Mouse (Mus musculus) C2C12 (cell line): ENCODE measurements around the gene Usp45. TPM values are rescaled to one million over a fixed set of nuclear protein-coding genes. Genes with fewer than 3 reads are reported as not detected.

Source experiments
- H3K27me3 ChIP-seq: one replicate; pipeline ENCODE4 v1.6.1; 2011; ENCODE audit not compliant: control insufficient read depth, insufficient read depth, insufficient read length
- H3K36me3 ChIP-seq: one replicate; pipeline ENCODE4 v1.6.1; 2011; ENCODE audit not compliant: control insufficient read depth, insufficient read depth
- H3K4me3 ChIP-seq: one replicate; pipeline ENCODE4 v1.5.1; 2011; ENCODE audit warnings: mild to moderate bottlenecking, control low read depth; ENCODE audit not compliant: poor library complexity, insufficient read depth, severe bottlenecking
- H3K79me2 ChIP-seq: one replicate; pipeline ENCODE4 v1.6.1; 2011; ENCODE audit not compliant: control insufficient read depth, insufficient read depth
- H3K79me3 ChIP-seq: one replicate; pipeline ENCODE4 v1.6.1; 2011; ENCODE audit warnings: low read depth, control low read depth
- H3ac ChIP-seq: one replicate; pipeline ENCODE3; 2011; ENCODE audit warnings: low read depth; ENCODE audit not compliant: control insufficient read depth, insufficient read length
- CEBPB ChIP-seq: IDR thresholded peaks from one replicate; pipeline ENCODE4 v1.6.1; 2011; ENCODE audit warnings: low read depth, mild to moderate bottlenecking, control low read depth, moderate library complexity
- CTCF ChIP-seq: IDR thresholded peaks from one replicate; pipeline ENCODE4 v1.5.1; 2011; ENCODE audit not compliant: control insufficient read depth, insufficient read depth, insufficient read length
- FOSL1 ChIP-seq: IDR thresholded peaks from one replicate; pipeline ENCODE4 v1.8.0; 2011; ENCODE audit warnings: mild to moderate bottlenecking, low read length; ENCODE audit not compliant: poor library complexity, insufficient read depth, severe bottlenecking
- MAX ChIP-seq: IDR thresholded peaks from one replicate; pipeline ENCODE4 v1.6.1; 2011; ENCODE audit warnings: mild to moderate bottlenecking, control low read depth
- MYOD1 ChIP-seq: IDR thresholded peaks from one replicate; pipeline ENCODE4 v1.6.1; 2011; ENCODE audit warnings: low read depth; ENCODE audit not compliant: control insufficient read depth, insufficient read length
- MYOG ChIP-seq: IDR thresholded peaks from one replicate; pipeline ENCODE4 v1.6.1; 2011; ENCODE audit not compliant: control insufficient read depth, insufficient read length; ENCODE audit errors: extremely low read depth
- USF1 ChIP-seq: IDR thresholded peaks from one replicate; pipeline ENCODE4 v1.6.1; 2011; ENCODE audit warnings: low read depth, mild to moderate bottlenecking, control low read depth, moderate library complexity
- polyA plus RNA-seq: library from polyadenylated mRNA; unstranded; fragments of >200 nt; fragmentation: generic; extraction: Trizol; gene quantifications from one replicate; pipeline ENCODE4 v1.2.1, GENCODE M21; 2012; ENCODE audit warnings: missing spikeins

The Usp45 gene
- polyA plus RNA-seq, 1 experiment, result 4.2 TPM

GRCm38 (mm10) chr4:21786268-21786667 is 19.3 kb downstream of the Usp45 start:
- H3K79me2 ChIP-seq, result no peaks in the 10 kb centered on the region
- H3K79me3 ChIP-seq, result no peaks in the 10 kb centered on the region
- H3ac ChIP-seq, result no peak overlapping the region
- H3K4me3 ChIP-seq, result no peak overlapping the region
- TF ChIP-seq MYOD1 (no peak), USF1 (no peak), MAX (no peak)
- H3K27me3 ChIP-seq, result no peaks in the 10 kb centered on the region
- peaks cover 59% of the 10 kb centered on the region for H3K36me3 ChIP-seq

GRCm38 (mm10) chr4:21788903-21789302 is 21.9 kb downstream of the Usp45 start:
- TF ChIP-seq MYOD1, result no peak
- no peak for TF ChIP-seq MYOG
- no peak for TF ChIP-seq MAX
- no peak for TF ChIP-seq CEBPB
- no peak for TF ChIP-seq CTCF
- H3ac ChIP-seq, result no peak overlapping the region
- no peak overlapping the region for H3K4me3 ChIP-seq
- H3K36me3 ChIP-seq, result peaks cover 39% of the 10 kb centered on the region
- no peaks in the 10 kb centered on the region for H3K79me3 ChIP-seq
- no peaks in the 10 kb centered on the region for H3K27me3 ChIP-seq
- no peaks in the 10 kb centered on the region for H3K79me2 ChIP-seq

GRCm38 (mm10) chr4:21789836-21790235 is 22.9 kb downstream of the Usp45 start:
- no peak overlapping the region for H3ac ChIP-seq
- no peaks in the 10 kb centered on the region for H3K79me3 ChIP-seq
- H3K79me2 ChIP-seq, result no peaks in the 10 kb centered on the region
- H3K27me3 ChIP-seq, result no peaks in the 10 kb centered on the region
- H3K36me3 ChIP-seq, result peaks cover 31% of the 10 kb centered on the region
- no peak overlapping the region for H3K4me3 ChIP-seq
- TF ChIP-seq CEBPB (no peak), CTCF (no peak)

GRCm38 (mm10) chr4:21793631-21794030 is 26.7 kb downstream of the Usp45 start:
- H3K27me3 ChIP-seq, result no peaks in the 10 kb centered on the region

GRCm38 (mm10) chr4:21801013-21801412 is 34.1 kb downstream of the Usp45 start:
- H3K36me3 ChIP-seq, result peaks cover 67% of the 10 kb centered on the region
- H3ac ChIP-seq, result no peak overlapping the region
- H3K79me2 ChIP-seq, result no peaks in the 10 kb centered on the region
- no peak overlapping the region for H3K4me3 ChIP-seq
- no peak for TF ChIP-seq FOSL1
- no peak for TF ChIP-seq CTCF
- TF ChIP-seq CEBPB, result no peak
- TF ChIP-seq MYOD1, result no peak
- TF ChIP-seq USF1, result no peak
- no peak for TF ChIP-seq MYOG
- TF ChIP-seq MAX, result no peak
- H3K79me3 ChIP-seq, result no peaks in the 10 kb centered on the region
- no peaks in the 10 kb centered on the region for H3K27me3 ChIP-seq

More at GRCm38 (mm10) chr4:21793631-21794030, 26.7 kb downstream of the Usp45 start:
- TF ChIP-seq CTCF (no peak), CEBPB (no peak), MAX (no peak), MYOG (no peak), FOSL1 (no peak), MYOD1 (no peak), USF1 (no peak)
- no peaks in the 10 kb centered on the region for H3K79me2 ChIP-seq
- H3K79me3 ChIP-seq, result no peaks in the 10 kb centered on the region
- no peak overlapping the region for H3K4me3 ChIP-seq
- H3K36me3 ChIP-seq, result peaks cover 22% of the 10 kb centered on the region
- H3ac ChIP-seq, result no peak overlapping the region

- TF ChIP-seq CTCF, result no peak
- no peak for TF ChIP-seq MYOG
- TF ChIP-seq MAX, result no peak
- TF ChIP-seq FOSL1, result no peak
- no peak for TF ChIP-seq MYOD1
- TF ChIP-seq CEBPB, result no peak
- TF ChIP-seq USF1, result no peak
- Histone ChIP-seq H3K79me2 (no peaks in the 10 kb centered on the region), H3ac (no peak overlapping the region), H3K4me3 (no peak overlapping the region), H3K27me3 (no peaks in the 10 kb centered on the region), H3K36me3 (peaks cover 69% of the 10 kb centered on the region), H3K79me3 (no peaks in the 10 kb centered on the region)
Measured at GRCm38 (mm10) chr4:21801620-21802019, 34.7 kb downstream of the Usp45 start.
